Mouse (Mus musculus): ENCODE data around the gene Gm10800. TPM values are rescaled to one million over a fixed set of nuclear protein-coding genes. Genes with fewer than 3 reads are reported as not detected.
"Not testable (repeated sequence)": the region's sequence is repeated elsewhere in the genome, so short reads cannot be mapped to it uniquely, and the experiment has no call there.

Gene Gm10800
- polyA plus RNA-seq (2014; fragmentation: Nextera tagmentation; extraction: Ambion mirVana) = 1.00 and 1.4 TPM in 2 replicates

- H3K27me3 ChIP-seq (ENCODE audit: control insufficient read depth, insufficient read depth, low read length); H3K4me1 ChIP-seq (ENCODE audit: control insufficient read depth, insufficient read depth, low read length); H3K9me3 ChIP-seq (ENCODE audit: control insufficient read depth, low read length); H3K9ac ChIP-seq (ENCODE audit: low read length); ATAC-seq (ENCODE audit: low FRiP score); H3K4me3 ChIP-seq (ENCODE audit: low read depth, low read length); H3K27ac ChIP-seq (ENCODE audit: low read depth, low read length); H3K4me2 ChIP-seq; H3K36me3 ChIP-seq (ENCODE audit: control insufficient read depth, insufficient read depth, low read length); DNase-seq (ENCODE audit: low spot score, missing footprints): not testable (repeated sequence)
- 83% methylated on average over 4 of the region's 4 CpGs for WGBS
These were observed at the start of gene Gm10800 for GRCm38 (mm10) chr2:98667201-98667600. Gm10800 (minus strand) TSS chr2:98667301.

GRCm38 (mm10) chr2:98697533-98697932, 30.4 kb upstream of the Gm10800 start:
- 91% methylated on average over 1 of the region's 1 CpGs for WGBS
- no peak for ATAC-seq (ENCODE audit: low FRiP score)

DNA sequence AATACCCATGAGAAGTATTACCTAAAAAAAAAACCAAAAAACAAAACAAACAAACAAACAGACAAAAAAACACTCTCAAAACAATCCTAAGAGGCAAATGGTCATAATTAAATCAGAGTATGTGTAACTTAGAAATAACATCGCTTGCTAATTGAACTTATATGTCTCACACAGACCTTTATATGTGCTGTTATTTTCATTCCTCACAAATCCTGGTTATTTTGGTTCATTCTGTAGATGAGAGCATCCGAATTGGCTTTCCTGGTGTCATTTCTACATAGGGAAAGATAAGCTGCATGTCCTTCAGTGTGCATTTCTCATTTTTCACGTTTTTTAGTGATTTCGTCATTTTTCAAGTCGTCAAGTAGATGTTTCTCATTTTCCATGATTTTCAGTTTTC, 5.2 kb downstream of the Gm10800 start, which contains the start of gene Gm10801:
Gene Gm10801 (plus strand): TSS at position 301 of the 400 bp plus-strand sequence.
- not testable (repeated sequence) for H3K27me3 ChIP-seq (ENCODE audit: control insufficient read depth, insufficient read depth, low read length); DNase-seq (ENCODE audit: low spot score, missing footprints); H3K4me2 ChIP-seq; H3K9ac ChIP-seq (ENCODE audit: low read length); H3K4me1 ChIP-seq (ENCODE audit: control insufficient read depth, insufficient read depth, low read length); H3K36me3 ChIP-seq (ENCODE audit: control insufficient read depth, insufficient read depth, low read length); H3K9me3 ChIP-seq (ENCODE audit: control insufficient read depth, low read length); ATAC-seq (ENCODE audit: low FRiP score); H3K27ac ChIP-seq (ENCODE audit: low read depth, low read length); H3K4me3 ChIP-seq (ENCODE audit: low read depth, low read length)
- 73% methylated on average over 4 of the region's 5 CpGs for WGBS

More at GRCm38 (mm10) chr2:98697533-98697932, 30.4 kb upstream of the Gm10800 start:
- no peak overlapping the region for H3K4me2 ChIP-seq
- no peak overlapping the region for H3K9ac ChIP-seq (ENCODE audit: low read length)
- H3K27me3 ChIP-seq (ENCODE audit: control insufficient read depth, insufficient read depth, low read length) = no peaks in the 10 kb centered on the region
- no peaks in the 10 kb centered on the region for H3K9me3 ChIP-seq (ENCODE audit: control insufficient read depth, low read length)
- H3K4me3 ChIP-seq (ENCODE audit: low read depth, low read length) = no peak overlapping the region
- H3K36me3 ChIP-seq (ENCODE audit: control insufficient read depth, insufficient read depth, low read length) = no peaks in the 10 kb centered on the region
- no peaks in the 10 kb centered on the region for H3K4me1 ChIP-seq (ENCODE audit: control insufficient read depth, insufficient read depth, low read length)
- H3K27ac ChIP-seq (ENCODE audit: low read depth, low read length) = no peak overlapping the region
- DNase-seq (ENCODE audit: low spot score, missing footprints) = no peak

Other genes starting within 250 kb of the Gm10800 start
- gene Gm10801, start 5.1 kb downstream of the Gm10800 start, polyA plus RNA-seq (2014; fragmentation: Nextera tagmentation; extraction: Ambion mirVana) = not detected in 2 replicates